Mouse (Mus musculus): ENCODE results near the gene Chmp3.

- TF ChIP-seq POLR2A (IDR thresholded peaks at IDR 0.05; ENCODE audit: insufficient read depth, low read depth, low read length) (no peak), CTCF (IDR thresholded peaks at IDR 0.05; ENCODE audit: insufficient read depth, low read depth, low read length) (no peak)
Measured at GRCm38 (mm10) chr6:71530176-71530575, 13.4 kb upstream of the Chmp3 start.

Measured in olfactory bulb, adult 2 months (tissue).